Mouse (Mus musculus): ENCODE measurements around the gene Zfyve1. TPM values are rescaled to one million over a fixed set of nuclear protein-coding genes. Genes with fewer than 3 reads are reported as not detected.

The Zfyve1 gene
- polyA plus RNA-seq, 1 experiment from 2014 or later = 14.7 TPM

DNA sequence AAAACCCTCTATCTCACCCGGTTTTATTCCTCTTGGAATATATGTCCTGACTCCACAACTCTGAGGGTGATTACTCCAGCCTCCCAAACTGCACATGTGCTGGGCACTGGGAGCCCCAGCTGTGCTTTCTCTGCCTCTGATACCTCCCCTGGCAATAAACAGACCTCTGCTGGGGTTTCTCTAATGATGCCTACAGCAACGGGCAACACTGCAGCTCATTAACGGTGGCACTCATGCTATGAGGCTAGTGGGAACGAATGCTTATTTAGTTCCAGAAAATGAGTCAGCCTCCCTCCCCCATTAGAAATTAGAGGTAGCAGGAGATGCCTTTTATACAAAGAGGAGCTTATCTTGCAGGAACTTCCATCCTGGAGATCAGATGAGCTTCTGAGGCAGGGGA is 84.2 kb downstream of the Zfyve1 start:
- Histone ChIP-seq H3K9me3 (ENCODE audit: low read depth, low read length) (no peaks in the 10 kb centered on the region), H3K36me3 (ENCODE audit: insufficient read depth) (no peaks in the 10 kb centered on the region), H3K27me3 (ENCODE audit: insufficient read depth, low read length) (no peaks in the 10 kb centered on the region), H3K4me1 (ENCODE audit: insufficient read depth) (no peaks in the 10 kb centered on the region), H3K4me3 (ENCODE audit: low read depth, low read length) (no peak overlapping the region), H3K27ac (ENCODE audit: low read depth) (no peak overlapping the region), H3K9ac (no peak overlapping the region), H3K4me2 (no peak overlapping the region)
- WGBS = 32% methylated on average over 4 of the region's 4 CpGs
- no peak for DNase-seq
- TF ChIP-seq CTCF (IDR thresholded peaks at IDR 0.05; ENCODE audit: low read depth) = no peak
- no peak for ATAC-seq (ENCODE audit: insufficient read depth)

DNA sequence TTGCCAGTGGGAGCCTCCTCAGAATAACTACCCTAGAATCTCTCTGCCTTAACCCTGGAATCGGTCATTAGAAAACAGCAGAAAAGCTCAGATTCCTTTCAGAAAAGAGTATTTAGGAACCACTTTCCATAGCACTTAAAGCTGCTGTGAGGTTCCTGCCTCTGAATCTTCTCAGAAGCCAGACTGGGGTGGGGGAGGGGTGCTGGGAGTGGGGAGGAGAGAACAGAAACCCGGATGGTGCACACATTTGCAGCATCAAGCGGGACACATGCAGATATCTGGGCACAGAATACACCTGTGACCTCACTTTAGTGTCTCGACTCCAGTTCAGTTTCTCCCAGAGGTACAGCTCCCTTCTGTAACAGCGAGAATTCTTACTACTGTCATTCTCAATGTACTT is 86.4 kb downstream of the Zfyve1 start:
- WGBS = 70% methylated on average over 5 of the region's 5 CpGs
- no peaks in the 10 kb centered on the region for H3K9me3 ChIP-seq (ENCODE audit: low read depth, low read length)
- no peaks in the 10 kb centered on the region for H3K4me1 ChIP-seq (ENCODE audit: insufficient read depth)
- H3K9ac ChIP-seq = no peak overlapping the region
- no peak overlapping the region for H3K4me3 ChIP-seq (ENCODE audit: low read depth, low read length)
- no peak for TF ChIP-seq CTCF (IDR thresholded peaks at IDR 0.05; ENCODE audit: low read depth)
- no peaks in the 10 kb centered on the region for H3K27me3 ChIP-seq (ENCODE audit: insufficient read depth, low read length)
- no peak overlapping the region for H3K27ac ChIP-seq (ENCODE audit: low read depth)
- ATAC-seq (ENCODE audit: insufficient read depth) (no peak), DNase-seq (no peak)
- H3K36me3 ChIP-seq (ENCODE audit: insufficient read depth) = no peaks in the 10 kb centered on the region
- H3K4me2 ChIP-seq = no peak overlapping the region

DNA sequence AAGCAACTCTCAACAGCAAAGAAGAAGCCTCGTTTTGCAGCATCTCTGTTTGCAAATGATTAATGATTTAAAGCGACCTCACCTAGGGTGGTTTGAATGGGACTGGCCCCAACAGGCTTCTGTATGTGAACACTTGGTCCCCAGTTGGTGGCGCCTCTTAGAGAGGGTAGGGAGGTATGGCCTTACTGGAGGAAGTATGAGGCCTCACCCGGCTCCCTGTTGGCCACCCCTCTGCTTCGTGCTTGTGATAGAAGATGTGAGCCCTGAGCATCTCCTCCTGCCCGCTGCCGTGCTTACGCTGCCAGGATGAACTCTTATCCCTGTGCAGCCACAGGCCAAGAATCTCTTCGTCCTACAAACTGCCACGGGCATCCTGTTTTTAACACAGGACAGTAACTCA is 90.5 kb downstream of the Zfyve1 start:
- ATAC-seq (ENCODE audit: insufficient read depth) = no peak

GRCm38 (mm10) chr12:83502190-83502589 is 94.8 kb downstream of the Zfyve1 start:
- peak; percentile 86 for TF ChIP-seq CTCF (IDR thresholded peaks at IDR 0.05; ENCODE audit: low read depth)

More for the DNA sequence above, 90.5 kb downstream of the Zfyve1 start:
- Histone ChIP-seq H3K27me3 (ENCODE audit: insufficient read depth, low read length) (no peaks in the 10 kb centered on the region), H3K27ac (ENCODE audit: low read depth) (no peak overlapping the region), H3K36me3 (ENCODE audit: insufficient read depth) (no peaks in the 10 kb centered on the region), H3K9ac (no peak overlapping the region), H3K4me3 (ENCODE audit: low read depth, low read length) (no peak overlapping the region), H3K4me1 (ENCODE audit: insufficient read depth) (no peaks in the 10 kb centered on the region), H3K9me3 (ENCODE audit: low read depth, low read length) (no peaks in the 10 kb centered on the region), H3K4me2 (no peak overlapping the region)
- no peak for DNase-seq
- no peak for TF ChIP-seq CTCF (IDR thresholded peaks at IDR 0.05; ENCODE audit: low read depth)
- 68% methylated on average over 10 of the region's 10 CpGs for WGBS

GRCm38 (mm10) chr12:83499256-83499655 is 97.8 kb downstream of the Zfyve1 start:
- ATAC-seq (ENCODE audit: insufficient read depth) (no peak), DNase-seq (no peak)
- 67% methylated on average over 5 of the region's 5 CpGs for WGBS
- no peaks in the 10 kb centered on the region for H3K36me3 ChIP-seq (ENCODE audit: insufficient read depth)
- H3K27me3 ChIP-seq (ENCODE audit: insufficient read depth, low read length) = no peaks in the 10 kb centered on the region
- H3K4me3 ChIP-seq (ENCODE audit: low read depth, low read length) = no peak overlapping the region
- no peak overlapping the region for H3K9ac ChIP-seq
- no peak for TF ChIP-seq CTCF (IDR thresholded peaks at IDR 0.05; ENCODE audit: low read depth)
- no peak overlapping the region for H3K27ac ChIP-seq (ENCODE audit: low read depth)
- no peak overlapping the region for H3K4me2 ChIP-seq
- no peaks in the 10 kb centered on the region for H3K4me1 ChIP-seq (ENCODE audit: insufficient read depth)
- H3K9me3 ChIP-seq (ENCODE audit: low read depth, low read length) = no peaks in the 10 kb centered on the region

More at GRCm38 (mm10) chr12:83502190-83502589, 94.8 kb downstream of the Zfyve1 start:
- DNase-seq = peak; percentile 92
- no peak for ATAC-seq (ENCODE audit: insufficient read depth)
- H3K36me3 ChIP-seq (ENCODE audit: insufficient read depth) = no peaks in the 10 kb centered on the region
- no peak overlapping the region for H3K4me3 ChIP-seq (ENCODE audit: low read depth, low read length)
- 5% methylated on average over 9 of the region's 9 CpGs for WGBS
- H3K27me3 ChIP-seq (ENCODE audit: insufficient read depth, low read length) = no peaks in the 10 kb centered on the region
- no peak overlapping the region for H3K27ac ChIP-seq (ENCODE audit: low read depth)
- no peaks in the 10 kb centered on the region for H3K9me3 ChIP-seq (ENCODE audit: low read depth, low read length)
- no peak overlapping the region for H3K4me2 ChIP-seq
- no peak overlapping the region for H3K9ac ChIP-seq
- no peaks in the 10 kb centered on the region for H3K4me1 ChIP-seq (ENCODE audit: insufficient read depth)

- H3K27ac ChIP-seq (ENCODE audit: low read depth) = no peak overlapping the region
- H3K4me2 ChIP-seq = no peak overlapping the region
- no peak overlapping the region for H3K4me3 ChIP-seq (ENCODE audit: low read depth, low read length)
- no peak for TF ChIP-seq CTCF (IDR thresholded peaks at IDR 0.05; ENCODE audit: low read depth)
- H3K4me1 ChIP-seq (ENCODE audit: insufficient read depth) = no peaks in the 10 kb centered on the region
- H3K9ac ChIP-seq = no peak overlapping the region
- DNase-seq = no peak
- no peaks in the 10 kb centered on the region for H3K27me3 ChIP-seq (ENCODE audit: insufficient read depth, low read length)
- no peaks in the 10 kb centered on the region for H3K36me3 ChIP-seq (ENCODE audit: insufficient read depth)
- 74% methylated on average over 3 of the region's 3 CpGs for WGBS
- no peak for ATAC-seq (ENCODE audit: insufficient read depth)
- H3K9me3 ChIP-seq (ENCODE audit: low read depth, low read length) = no peaks in the 10 kb centered on the region
These were observed 99.1 kb downstream of the Zfyve1 start for GRCm38 (mm10) chr12:83497959-83498358.

GRCm38 (mm10) chr12:83496736-83497135 is 100.3 kb downstream of the Zfyve1 start:
- H3K9me3 ChIP-seq (ENCODE audit: low read depth, low read length) = no peaks in the 10 kb centered on the region; the same call in 1 of the 2 replicates
- H3K27ac ChIP-seq (ENCODE audit: low read depth) = no peak overlapping the region
- no peak for DNase-seq
- H3K4me2 ChIP-seq = no peak overlapping the region
- no peaks in the 10 kb centered on the region for H3K4me1 ChIP-seq (ENCODE audit: insufficient read depth)
- H3K4me3 ChIP-seq (ENCODE audit: low read depth, low read length) = no peak overlapping the region
- TF ChIP-seq CTCF (IDR thresholded peaks at IDR 0.05; ENCODE audit: low read depth) = no peak
- no peaks in the 10 kb centered on the region for H3K27me3 ChIP-seq (ENCODE audit: insufficient read depth, low read length)
- H3K9ac ChIP-seq = no peak overlapping the region
- no peaks in the 10 kb centered on the region for H3K36me3 ChIP-seq (ENCODE audit: insufficient read depth)
- 84% methylated on average over 6 of the region's 6 CpGs for WGBS
- no peak for ATAC-seq (ENCODE audit: insufficient read depth)

Other genes with a start within 250 kb of the Zfyve1 start
- gene Dpf3, start 109.5 kb downstream of the Zfyve1 start, polyA plus RNA-seq (2014; fragmentation: Nextera tagmentation; extraction: Ambion mirVana) = 3.1 and 3.9 TPM in 2 replicates
- gene Dcaf4, start 76.8 kb downstream of the Zfyve1 start, polyA plus RNA-seq (2014; fragmentation: Nextera tagmentation; extraction: Ambion mirVana) = 21.3 and 25.1 TPM in 2 replicates
- 254 and 260 TPM in 2 replicates for gene Rbm25, start 34.0 kb upstream of the Zfyve1 start, polyA plus RNA-seq (2014; fragmentation: Nextera tagmentation; extraction: Ambion mirVana)
- 61.3 and 62.2 TPM in 2 replicates for gene Psen1, start 90.9 kb upstream of the Zfyve1 start, polyA plus RNA-seq (2014; fragmentation: Nextera tagmentation; extraction: Ambion mirVana)
- 0.67 and 0.73 TPM in 2 replicates for gene Papln, start 166.4 kb upstream of the Zfyve1 start, polyA plus RNA-seq (2014; fragmentation: Nextera tagmentation; extraction: Ambion mirVana)

All from lung, embryonic 14.5 days (tissue).